In genomic region chr10:68052307-68052706, GRCm38 (mm10) we compare ENCODE assay signal across 20 mouse cellular contexts.
DNase-seq lines count a peak whose midpoint lies in the region; ATAC-seq and TF ChIP-seq lines count a peak whose summit lies in the region.
"Had no signal": no experiment of that assay in that cellular context is flagged by ENCODE, and none has a peak within 500 bp of the region (broad histone marks: within the 10 kb centered on the region; RNA-seq: fewer than 3 reads in every experiment).

No protein-coding gene starts in this region.

- no peaks in the 10 kb centered on the region for H3K4me1 ChIP-seq in heart, adult 2 months (ENCODE audit: control insufficient read depth, insufficient read depth, low read length)
- no peaks in the 10 kb centered on the region; the same call in 1 of the 2 replicates for H3K4me1 ChIP-seq in heart, embryonic 10.5 days
- no peaks in the 10 kb centered on the region; the same call in 1 of the 2 replicates for H3K4me1 ChIP-seq in liver, postnatal 0 days (ENCODE audit: insufficient read depth)
- no peaks in the 10 kb centered on the region for H3K4me1 ChIP-seq in liver, embryonic 11.5 days (replicated peaks; ENCODE audit: control insufficient read depth, insufficient read depth, low read length)
- no peaks in the 10 kb centered on the region for H3K4me1 ChIP-seq in CH12.LX (ENCODE audit: control insufficient read depth in 1 of 2, insufficient read depth in 2 of 2)
- H3K4me1 ChIP-seq in hindbrain, embryonic 13.5 days (replicated peaks), result no peaks in the 10 kb centered on the region
- H3K4me1 ChIP-seq: forebrain, embryonic 12.5 days; hindbrain, embryonic 10.5 days; limb, embryonic 12.5 days; midbrain, embryonic 12.5 days; neural tube, embryonic 13.5 days had no signal

- no peak overlapping the region for H3K27ac ChIP-seq in heart, adult 2 months
- no peak overlapping the region for H3K27ac ChIP-seq in heart, embryonic 10.5 days
- no peak overlapping the region for H3K27ac ChIP-seq in liver, postnatal 0 days (ENCODE audit: low read depth)
- no peak overlapping the region for H3K27ac ChIP-seq in liver, embryonic 11.5 days (ENCODE audit: low read depth, low read length)
- no peak overlapping the region for H3K27ac ChIP-seq in CH12.LX (ENCODE audit: insufficient read depth, low read depth)
- H3K27ac ChIP-seq in hindbrain, embryonic 13.5 days, result no peak overlapping the region
- H3K27ac ChIP-seq: forebrain, embryonic 12.5 days; hindbrain, embryonic 10.5 days; limb, embryonic 12.5 days; macrophage; midbrain, embryonic 12.5 days; neural tube, embryonic 13.5 days had no signal

- TF ChIP-seq RAD21 in CH12.LX (IDR thresholded peaks at IDR 0.05; ENCODE audit: low read depth, low read length), result peak; percentile 10

- H3K27me3 ChIP-seq in heart, adult 2 months (ENCODE audit: control insufficient read depth, insufficient read depth, low read length), result no peaks in the 10 kb centered on the region
- no peaks in the 10 kb centered on the region for H3K27me3 ChIP-seq in heart, embryonic 10.5 days (ENCODE audit: insufficient read depth, poor library complexity, severe bottlenecking)
- H3K27me3 ChIP-seq in liver, postnatal 0 days (ENCODE audit: insufficient read depth, low read length), result no peaks in the 10 kb centered on the region
- H3K27me3 ChIP-seq in liver, embryonic 11.5 days (replicated peaks; ENCODE audit: control insufficient read depth, insufficient read depth, low read length), result no peaks in the 10 kb centered on the region
- H3K27me3 ChIP-seq in CH12.LX (replicated peaks), result no peaks in the 10 kb centered on the region
- no peaks in the 10 kb centered on the region for H3K27me3 ChIP-seq in Patski
- H3K27me3 ChIP-seq in hindbrain, embryonic 13.5 days, result no peaks in the 10 kb centered on the region
- H3K27me3 ChIP-seq: forebrain, embryonic 12.5 days; limb, embryonic 12.5 days; neural tube, embryonic 13.5 days had no signal

- TF ChIP-seq EP300 in heart, adult 2 months (IDR thresholded peaks at IDR 0.05; ENCODE audit: insufficient read depth, low read depth, low read length), result no peak
- no peak for TF ChIP-seq EP300 in liver, postnatal 0 days (IDR thresholded peaks at IDR 0.05; ENCODE audit: low read depth)
- TF ChIP-seq EP300 in CH12.LX (IDR thresholded peaks at IDR 0.05; ENCODE audit: low read length), result no peak

- no peak for DNase-seq in heart, adult 2 months
- DNase-seq in heart, embryonic 10.5 days (ENCODE audit: low spot score), result no peak
- no peak for DNase-seq in liver, postnatal 0 days
- DNase-seq in liver, embryonic 11.5 days (ENCODE audit: low spot score), result no peak
- no peak for DNase-seq in CH12.LX (ENCODE audit: extremely low read depth)
- DNase-seq in Patski (ENCODE audit: low read depth, low spot score), result no peak
- DNase-seq: adrenal gland, adult 8-10 months; B cell, adult 2 months; cerebellum, adult 8-10 months; gastrocnemius, postnatal 36 days; kidney, postnatal 36 days; layer of hippocampus, adult 9-11 months; lung, adult 18-20 months had no signal

- in situ Hi-C loops in CH12.LX (cut with MboI; ENCODE audit: low pct_ligation_motif_present, low pct_unique_long_range_greater_than_20kb, low sequenced_read_pairs), result no loop called here
- in situ Hi-C loops in Patski (cut with MboI; ENCODE audit: low pct_unique_long_range_greater_than_20kb), result no loop called here

- no peaks in the 10 kb centered on the region for H3K36me3 ChIP-seq in heart, adult 2 months (ENCODE audit: control insufficient read depth, insufficient read depth, low read length)
- no peaks in the 10 kb centered on the region for H3K36me3 ChIP-seq in heart, embryonic 10.5 days
- H3K36me3 ChIP-seq in liver, postnatal 0 days (replicated peaks; ENCODE audit: insufficient read depth, low read length), result no peaks in the 10 kb centered on the region
- H3K36me3 ChIP-seq in liver, embryonic 11.5 days (ENCODE audit: control insufficient read depth, insufficient read depth, low read length), result no peaks in the 10 kb centered on the region
- no peaks in the 10 kb centered on the region for H3K36me3 ChIP-seq in CH12.LX (replicated peaks in 1 of 2; ENCODE audit: control insufficient read depth in 1 of 2, insufficient read depth in 1 of 2, low read length in 1 of 2)
- H3K36me3 ChIP-seq in hindbrain, embryonic 13.5 days, result no peaks in the 10 kb centered on the region
- H3K36me3 ChIP-seq: limb, embryonic 12.5 days; midbrain, embryonic 12.5 days; neural tube, embryonic 13.5 days had no signal

- POLR2A ChIA-PET in Patski (lab: Charles Lee), result no interaction called here

- intact Hi-C loops in heart, adult 2 months (cut with DNase I), result no loop called here

- no peak for TF ChIP-seq POLR2A in heart, adult 2 months (IDR thresholded peaks at IDR 0.05; ENCODE audit: insufficient read depth, low read depth, low read length)
- no peak for TF ChIP-seq POLR2A in CH12.LX (IDR thresholded peaks at IDR 0.05; ENCODE audit: low read depth, low read length)

- H3K79me2 ChIP-seq in heart, adult 2 months (replicated peaks; ENCODE audit: control insufficient read depth, insufficient read depth, low read length), result no peaks in the 10 kb centered on the region
- no peaks in the 10 kb centered on the region for H3K79me2 ChIP-seq in CH12.LX (replicated peaks; ENCODE audit: control insufficient read depth, extremely low read depth, insufficient read depth, poor library complexity, severe bottlenecking)

- H3K4me2 ChIP-seq in liver, postnatal 0 days (ENCODE audit: low read depth, low read length), result no peak overlapping the region
- no peak overlapping the region for H3K4me2 ChIP-seq in liver, embryonic 11.5 days
- no peak overlapping the region for H3K4me2 ChIP-seq in CH12.LX (ENCODE audit: insufficient read depth, low read depth, poor library complexity, severe bottlenecking)
- no peak overlapping the region for H3K4me2 ChIP-seq in hindbrain, embryonic 13.5 days
- H3K4me2 ChIP-seq: forebrain, embryonic 12.5 days; limb, embryonic 12.5 days; midbrain, embryonic 12.5 days; neural tube, embryonic 13.5 days had no signal

- CTCF ChIA-PET in Patski (lab: Charles Lee), result no interaction called here

- H3K9ac ChIP-seq in heart, adult 2 months (ENCODE audit: low read depth, low read length), result no peak overlapping the region
- H3K9ac ChIP-seq in liver, postnatal 0 days (replicated peaks), result no peak overlapping the region
- H3K9ac ChIP-seq in liver, embryonic 11.5 days (ENCODE audit: low read depth, low read length), result no peak overlapping the region
- no peak overlapping the region for H3K9ac ChIP-seq in CH12.LX (ENCODE audit: insufficient read depth, low read depth)
- H3K9ac ChIP-seq in hindbrain, embryonic 13.5 days, result no peak overlapping the region
- H3K9ac ChIP-seq: forebrain, embryonic 12.5 days; limb, embryonic 12.5 days; midbrain, embryonic 12.5 days; neural tube, embryonic 13.5 days had no signal

- dilution Hi-C loops in CH12.LX (cut with MboI; ENCODE audit: extremely low pct_ligation_motif_present, extremely low pct_unique_long_range_greater_than_20kb, low sequenced_read_pairs), result no loop called here

- TF ChIP-seq CTCF in heart, adult 2 months (IDR thresholded peaks at IDR 0.05), result peak; percentile 36
- peak; percentile 17; the same call in 1 of the 2 replicates for TF ChIP-seq CTCF in liver, postnatal 0 days (IDR thresholded peaks at IDR 0.05; ENCODE audit: low read depth)
- TF ChIP-seq CTCF in CH12.LX (conservative IDR thresholded peaks at IDR 0.05 in 1 of 2, IDR thresholded peaks at IDR 0.05 in 1 of 2; ENCODE audit: low read depth in 2 of 2, low read length in 2 of 2) (peak; percentile 12 to 42; a peak in 2 of 4 replicates), Patski (IDR thresholded peaks at IDR 0.05) (peak; percentile 29)

- H3K9me3 ChIP-seq in heart, embryonic 10.5 days, result 0 out of 2 replicates have a peak, but pooled peaks cover 3% of the 10 kb centered on the region
- no peaks in the 10 kb centered on the region for H3K9me3 ChIP-seq in liver, postnatal 0 days (ENCODE audit: low read length)
- H3K9me3 ChIP-seq in liver, embryonic 11.5 days (ENCODE audit: control insufficient read depth, low read length), result no peaks in the 10 kb centered on the region
- H3K9me3 ChIP-seq in CH12.LX (replicated peaks; ENCODE audit: low read length), result no peaks in the 10 kb centered on the region
- no peaks in the 10 kb centered on the region for H3K9me3 ChIP-seq in hindbrain, embryonic 13.5 days
- H3K9me3 ChIP-seq: forebrain, embryonic 12.5 days; hindbrain, embryonic 10.5 days; midbrain, embryonic 12.5 days; neural tube, embryonic 13.5 days had no signal

- H3K4me3 ChIP-seq in heart, adult 2 months, result no peak overlapping the region
- no peak overlapping the region for H3K4me3 ChIP-seq in heart, embryonic 10.5 days
- no peak overlapping the region for H3K4me3 ChIP-seq in liver, postnatal 0 days (ENCODE audit: low read depth, low read length)
- no peak overlapping the region for H3K4me3 ChIP-seq in liver, embryonic 11.5 days (ENCODE audit: low read depth, low read length)
- H3K4me3 ChIP-seq in CH12.LX (replicated peaks in 1 of 3; ENCODE audit: low read depth in 2 of 3, low read length in 2 of 3, poor library complexity in 1 of 3), result no peak overlapping the region
- H3K4me3 ChIP-seq in hindbrain, embryonic 13.5 days, result no peak overlapping the region
- H3K4me3 ChIP-seq: forebrain, embryonic 12.5 days; hindbrain, embryonic 10.5 days; limb, embryonic 12.5 days; midbrain, embryonic 12.5 days; neural tube, embryonic 13.5 days had no signal

- 92% methylated on average over 8 of the region's 8 CpGs for WGBS in heart, adult 2 months
- WGBS in heart, embryonic 10.5 days, result 81% methylated on average over 8 of the region's 8 CpGs
- WGBS in liver, postnatal 0 days (ENCODE audit: insufficient replicate concordance), result 92% methylated on average over 8 of the region's 8 CpGs
- 86% methylated on average over 8 of the region's 8 CpGs for WGBS in liver, embryonic 11.5 days
- 89% methylated on average over 8 of the region's 8 CpGs for WGBS in hindbrain, embryonic 13.5 days

- no peak for ATAC-seq in liver, postnatal 0 days
- ATAC-seq in liver, embryonic 11.5 days (replicated peaks; ENCODE audit: low FRiP score), result no peak
- no peak for ATAC-seq in Patski
- no peak for ATAC-seq in hindbrain, embryonic 13.5 days (ENCODE audit: low FRiP score)

TF ChIP-seq in CH12.LX, 34 proteins besides CTCF, POLR2A, EP300 and RAD21:
- no peak for TF ChIP-seq IRF4 (IDR thresholded peaks at IDR 0.05; ENCODE audit: low read depth, low read length)
- no peak for TF ChIP-seq ETS1 (conservative IDR thresholded peaks at IDR 0.05; ENCODE audit: low read depth, low read length)
- no peak for TF ChIP-seq CHD1 (IDR thresholded peaks at IDR 0.05; ENCODE audit: low read depth, low read length)
- TF ChIP-seq TCF12 (IDR thresholded peaks at IDR 0.05; ENCODE audit: low read depth, low read length), result no peak
- TF ChIP-seq PAX5 (IDR thresholded peaks at IDR 0.05; ENCODE audit: low read length), result no peak
- no peak for TF ChIP-seq POLR2AphosphoS2 (IDR thresholded peaks at IDR 0.05; ENCODE audit: low read depth, low read length)
- peak; percentile 25; the same call in 1 of the 2 replicates for TF ChIP-seq SMC3 (IDR thresholded peaks at IDR 0.05; ENCODE audit: low read depth, low read length)
- no peak for TF ChIP-seq KAT2A (IDR thresholded peaks at IDR 0.05; ENCODE audit: insufficient replicate concordance, low read length)
- no peak for TF ChIP-seq ZMIZ1 (IDR thresholded peaks at IDR 0.05; ENCODE audit: low read depth, low read length)
